Mouse (Mus musculus) intestine, embryonic 15.5 days (tissue): Measurements from ENCODE around the gene Arid1b. TPM values are rescaled to one million over a fixed set of nuclear protein-coding genes. Genes with fewer than 3 reads are reported as not detected.

Experiments
- ATAC-seq: fragments of 200-750 bp; cut with Nextera tagmentation; 2 replicates; pipeline ENCODE4 v1.8.0; 2017; ENCODE audit warnings: moderate TSS enrichment, moderate library complexity
- H3K27ac ChIP-seq: fragments of 300-500 bp; sonication (generic); 2 replicates; pipeline ENCODE4 v1.5.1; 2015; ENCODE audit warnings: mild to moderate bottlenecking, inconsistent platforms
- H3K27me3 ChIP-seq: fragments of 300-500 bp; sonication (generic); replicated peaks from 2 replicates; pipeline ENCODE4 v1.6.1; 2015; ENCODE audit warnings: inconsistent platforms
- H3K36me3 ChIP-seq: fragments of 300-500 bp; sonication (generic); 2 replicates; pipeline ENCODE4 v1.6.1; 2015; ENCODE audit warnings: inconsistent platforms
- H3K4me1 ChIP-seq: fragments of 300-500 bp; sonication (generic); replicated peaks from 2 replicates; pipeline ENCODE4 v1.6.1; 2015; ENCODE audit warnings: inconsistent platforms
- H3K4me2 ChIP-seq: fragments of 300-500 bp; sonication (generic); replicated peaks from 2 replicates; pipeline ENCODE4 v1.6.1; 2015; ENCODE audit warnings: mild to moderate bottlenecking, inconsistent platforms
- H3K4me3 ChIP-seq: fragments of 300-500 bp; sonication (generic); replicated peaks from 2 replicates; pipeline ENCODE4 v1.5.1; 2015; ENCODE audit warnings: inconsistent platforms
- H3K9ac ChIP-seq: fragments of 300-500 bp; sonication (generic); 2 replicates; pipeline ENCODE4 v1.6.1; 2015; ENCODE audit warnings: inconsistent platforms
- H3K9me3 ChIP-seq: fragments of 300-500 bp; sonication (generic); 2 replicates; pipeline ENCODE4 v1.6.1; 2016; ENCODE audit warnings: inconsistent platforms
- WGBS: fragments of 180-500 bp; shearing (Covaris S2); methylation state at CpG from one replicate; pipeline ENCODE4 v1.1.7; 2015; 5-methylcytosine and 5-hydroxymethylcytosine counted together
- polyA plus RNA-seq: library from polyadenylated mRNA; unstranded; fragments of >200 nt; fragmentation: Nextera tagmentation; extraction: Ambion mirVana; gene quantifications from 2 replicates; pipeline ENCODE4 v1.2.1, GENCODE M21; 2015

The Arid1b gene
- polyA plus RNA-seq, 1 experiment from 2014 or later = 9.1 TPM

- Histone ChIP-seq H3K27ac (peak overlapping the region; percentile 10; the same call in 1 of the 2 replicates), H3K4me1 (peaks cover 30% of the 10 kb centered on the region), H3K4me2 (no peak overlapping the region), H3K9me3 (no peaks in the 10 kb centered on the region), H3K9ac (no peak overlapping the region), H3K27me3 (no peaks in the 10 kb centered on the region), H3K36me3 (no peaks in the 10 kb centered on the region), H3K4me3 (no peak overlapping the region)
- 60% methylated on average over 3 of the region's 3 CpGs for WGBS
- ATAC-seq = peak; percentile 31
Measured at GRCm38 (mm10) chr17:5197765-5198164, 203.6 kb downstream of the Arid1b start.

GRCm38 (mm10) chr17:5198252-5198651, 204.1 kb downstream of the Arid1b start:
- Histone ChIP-seq H3K9me3 (no peaks in the 10 kb centered on the region), H3K36me3 (no peaks in the 10 kb centered on the region), H3K4me2 (no peak overlapping the region), H3K4me3 (no peak overlapping the region), H3K4me1 (peaks cover 35% of the 10 kb centered on the region), H3K27ac (peak overlapping the region; percentile 10; the same call in 1 of the 2 replicates), H3K27me3 (no peaks in the 10 kb centered on the region), H3K9ac (no peak overlapping the region)
- ATAC-seq = peak; percentile 42
- 40% methylated on average over 6 of the region's 6 CpGs for WGBS

- H3K9ac ChIP-seq = no peak overlapping the region
- WGBS = 62% methylated on average over 4 of the region's 4 CpGs
- H3K27ac ChIP-seq = no peak overlapping the region
- no peaks in the 10 kb centered on the region for H3K36me3 ChIP-seq
- H3K4me3 ChIP-seq = no peak overlapping the region
- no peak overlapping the region for H3K4me2 ChIP-seq
- no peaks in the 10 kb centered on the region for H3K27me3 ChIP-seq
- no peaks in the 10 kb centered on the region for H3K9me3 ChIP-seq
- no peak for ATAC-seq
- H3K4me1 ChIP-seq = peaks cover 37% of the 10 kb centered on the region
Measured at GRCm38 (mm10) chr17:5198811-5199210, 204.7 kb downstream of the Arid1b start.

- H3K4me3 ChIP-seq = no peak overlapping the region
- no peaks in the 10 kb centered on the region for H3K36me3 ChIP-seq
- WGBS = 90% methylated on average over 6 of the region's 6 CpGs
- peaks cover 37% of the 10 kb centered on the region for H3K4me1 ChIP-seq
- no peaks in the 10 kb centered on the region for H3K27me3 ChIP-seq
- H3K9ac ChIP-seq = no peak overlapping the region
- H3K4me2 ChIP-seq = no peak overlapping the region
- H3K27ac ChIP-seq = no peak overlapping the region
- ATAC-seq = no peak
- H3K9me3 ChIP-seq = no peaks in the 10 kb centered on the region
Measured at GRCm38 (mm10) chr17:5200638-5201037, 206.5 kb downstream of the Arid1b start.

- Histone ChIP-seq H3K4me3 (no peak overlapping the region), H3K27me3 (no peaks in the 10 kb centered on the region), H3K36me3 (no peaks in the 10 kb centered on the region), H3K4me2 (no peak overlapping the region), H3K27ac (no peak overlapping the region), H3K9me3 (no peaks in the 10 kb centered on the region), H3K9ac (no peak overlapping the region), H3K4me1 (peaks cover 37% of the 10 kb centered on the region)
- WGBS = 61% methylated on average over 6 of the region's 6 CpGs
- ATAC-seq = peak; percentile 55; the same call in 1 of the 2 replicates
Measured at GRCm38 (mm10) chr17:5201859-5202598, 207.9 kb downstream of the Arid1b start.

GRCm38 (mm10) chr17:5202756-5203155, 208.6 kb downstream of the Arid1b start:
- no peak overlapping the region for H3K4me2 ChIP-seq
- 81% methylated on average over 5 of the region's 5 CpGs for WGBS

GRCm38 (mm10) chr17:5203346-5204102, 209.4 kb downstream of the Arid1b start:
- ATAC-seq = peak; percentile 53

More at GRCm38 (mm10) chr17:5202756-5203155, 208.6 kb downstream of the Arid1b start:
- ATAC-seq = no peak
- Histone ChIP-seq H3K4me3 (no peak overlapping the region), H3K27me3 (no peaks in the 10 kb centered on the region), H3K9me3 (no peaks in the 10 kb centered on the region), H3K36me3 (no peaks in the 10 kb centered on the region), H3K27ac (no peak overlapping the region), H3K4me1 (peaks cover 36% of the 10 kb centered on the region), H3K9ac (no peak overlapping the region)

GRCm38 (mm10) chr17:5204103-5204665, 210.1 kb downstream of the Arid1b start:
- H3K4me1 ChIP-seq = peaks cover 25% of the 10 kb centered on the region

More at GRCm38 (mm10) chr17:5203346-5204102, 209.4 kb downstream of the Arid1b start:
- Histone ChIP-seq H3K27ac (peak overlapping the region; percentile 54; the same call in 1 of the 2 replicates), H3K36me3 (no peaks in the 10 kb centered on the region), H3K4me2 (no peak overlapping the region; the same call in 1 of the 2 replicates), H3K9ac (no peak overlapping the region), H3K27me3 (no peaks in the 10 kb centered on the region), H3K4me3 (no peak overlapping the region), H3K9me3 (no peaks in the 10 kb centered on the region), H3K4me1 (peaks cover 29% of the 10 kb centered on the region)
- WGBS = 64% methylated on average over 10 of the region's 10 CpGs

GRCm38 (mm10) chr17:5205163-5205581, 211.0 kb downstream of the Arid1b start:
- Histone ChIP-seq H3K27me3 (no peaks in the 10 kb centered on the region), H3K4me1 (peaks cover 28% of the 10 kb centered on the region), H3K36me3 (no peaks in the 10 kb centered on the region), H3K27ac (no peak overlapping the region), H3K4me3 (no peak overlapping the region), H3K9ac (no peak overlapping the region), H3K4me2 (no peak overlapping the region), H3K9me3 (no peaks in the 10 kb centered on the region)
- ATAC-seq = no peak
- WGBS = 47% methylated on average over 7 of the region's 7 CpGs

More at GRCm38 (mm10) chr17:5204103-5204665, 210.1 kb downstream of the Arid1b start:
- Histone ChIP-seq H3K27ac (peak overlapping the region; percentile 54), H3K27me3 (no peaks in the 10 kb centered on the region), H3K9ac (no peak overlapping the region), H3K36me3 (no peaks in the 10 kb centered on the region), H3K4me2 (0 out of 2 replicates have a peak overlapping the region, but pooled peaks have one; percentile 9), H3K4me3 (no peak overlapping the region), H3K9me3 (no peaks in the 10 kb centered on the region)
- 84% methylated on average over 9 of the region's 9 CpGs for WGBS
- ATAC-seq = 0 out of 2 replicates have a peak, but pooled peaks have one; percentile 8

- Histone ChIP-seq H3K9me3 (no peaks in the 10 kb centered on the region), H3K4me3 (no peak overlapping the region), H3K4me1 (peaks cover 33% of the 10 kb centered on the region), H3K36me3 (no peaks in the 10 kb centered on the region), H3K9ac (no peak overlapping the region), H3K27ac (no peak overlapping the region), H3K27me3 (no peaks in the 10 kb centered on the region), H3K4me2 (no peak overlapping the region)
- peak; percentile 39; the same call in 1 of the 2 replicates for ATAC-seq
- 63% methylated on average over 9 of the region's 9 CpGs for WGBS
Measured at GRCm38 (mm10) chr17:5206731-5207130, 212.6 kb downstream of the Arid1b start.

GRCm38 (mm10) chr17:5207881-5208280, 213.7 kb downstream of the Arid1b start:
- Histone ChIP-seq H3K27me3 (no peaks in the 10 kb centered on the region), H3K27ac (no peak overlapping the region), H3K36me3 (no peaks in the 10 kb centered on the region), H3K4me1 (peaks cover 29% of the 10 kb centered on the region), H3K9me3 (no peaks in the 10 kb centered on the region), H3K4me3 (no peak overlapping the region), H3K4me2 (no peak overlapping the region), H3K9ac (no peak overlapping the region)
- 96% methylated on average over 8 of the region's 8 CpGs for WGBS
- no peak for ATAC-seq

GRCm38 (mm10) chr17:5208362-5208761, 214.2 kb downstream of the Arid1b start:
- Histone ChIP-seq H3K36me3 (no peaks in the 10 kb centered on the region), H3K27ac (no peak overlapping the region), H3K4me1 (peaks cover 26% of the 10 kb centered on the region), H3K4me2 (no peak overlapping the region), H3K4me3 (no peak overlapping the region), H3K9ac (no peak overlapping the region), H3K27me3 (no peaks in the 10 kb centered on the region), H3K9me3 (no peaks in the 10 kb centered on the region)
- 43% methylated on average over 3 of the region's 3 CpGs for WGBS
- no peak for ATAC-seq
